ENCODE assay signal across 9 mouse cellular contexts in genomic region chr15:93592596-93592995, GRCm38 (mm10). TPM values are rescaled to one million over a fixed set of nuclear protein-coding genes. Genes with fewer than 3 reads are reported as not detected.
DNase-seq lines count a peak whose midpoint lies in the region; ATAC-seq and TF ChIP-seq lines count a peak whose summit lies in the region.
"Had no signal": no experiment of that assay in that cellular context is flagged by ENCODE, and none has a peak within 500 bp of the region (broad histone marks: within the 10 kb centered on the region; RNA-seq: fewer than 3 reads in every experiment).

No protein-coding gene starts in this region.

- H3K4me2 ChIP-seq in heart, embryonic 11.5 days, result peak overlapping the region; percentile 73
- H3K4me2 ChIP-seq in hindbrain, embryonic 15.5 days, result peak overlapping the region; percentile 89; the same call in 1 of the 2 replicates
- peak overlapping the region; percentile 10; the same call in 1 of the 2 replicates for H3K4me2 ChIP-seq in liver, embryonic 16.5 days (ENCODE audit: low read depth, low read length)

- no peak for TF ChIP-seq CTCF in layer of hippocampus, adult 2 months (conservative IDR thresholded peaks at IDR 0.05)

- H3K4me1 ChIP-seq in heart, embryonic 11.5 days (ENCODE audit: control insufficient read depth, insufficient read depth, low read length), result peaks cover 43% of the 10 kb centered on the region
- peaks cover 45% of the 10 kb centered on the region for H3K4me1 ChIP-seq in hindbrain, embryonic 15.5 days (replicated peaks)
- H3K4me1 ChIP-seq in liver, embryonic 16.5 days (ENCODE audit: control insufficient read depth, low read depth, low read length), result peaks cover 36% of the 10 kb centered on the region

- ATAC-seq in heart, embryonic 11.5 days (replicated peaks; ENCODE audit: insufficient number of reproducible peaks, low FRiP score, low TSS enrichment), result no peak
- ATAC-seq in hindbrain, embryonic 15.5 days (ENCODE audit: low FRiP score, low read depth), result no peak
- no peak for ATAC-seq in liver, embryonic 16.5 days (ENCODE audit: low read depth)
- ATAC-seq: inflammation-experienced regulatory T-cells, adult 6 months had no signal

- DNase-seq in heart, postnatal 25 days (ENCODE audit: low spot score), result no peak
- DNase-seq in layer of hippocampus, adult 2 months (ENCODE audit: low spot score in 2 of 2), result no peak
- no peak for DNase-seq in layer of hippocampus, adult 9-10 months (ENCODE audit: low spot score)
- DNase-seq in cerebellum, adult 9-11 months, result no peak
- DNase-seq in spleen, adult 18-20 months, result no peak

- no peaks in the 10 kb centered on the region for H3K9me3 ChIP-seq in heart, embryonic 11.5 days (replicated peaks; ENCODE audit: control insufficient read depth, low read length)
- H3K9me3 ChIP-seq in hindbrain, embryonic 15.5 days, result no peaks in the 10 kb centered on the region
- H3K9me3 ChIP-seq in liver, embryonic 16.5 days (replicated peaks; ENCODE audit: control insufficient read depth, low read length), result no peaks in the 10 kb centered on the region

- H3K4me3 ChIP-seq in heart, embryonic 11.5 days (ENCODE audit: low read depth, low read length), result 0 out of 2 replicates have a peak overlapping the region, but pooled peaks have one; percentile 34
- peak overlapping the region; percentile 71 for H3K4me3 ChIP-seq in layer of hippocampus, adult 2 months
- H3K4me3 ChIP-seq in hindbrain, embryonic 15.5 days, result no peak overlapping the region
- H3K4me3 ChIP-seq in liver, embryonic 16.5 days (ENCODE audit: low read depth, low read length), result no peak overlapping the region

- peak overlapping the region; percentile 31; the same call in 1 of the 2 replicates for H3K27ac ChIP-seq in heart, embryonic 11.5 days (ENCODE audit: low read depth, low read length)
- peak overlapping the region; percentile 97; the same call in 1 of the 2 replicates for H3K27ac ChIP-seq in layer of hippocampus, adult 2 months
- H3K27ac ChIP-seq in hindbrain, embryonic 15.5 days (replicated peaks), result no peak overlapping the region
- no peak overlapping the region for H3K27ac ChIP-seq in liver, embryonic 16.5 days (ENCODE audit: low read length)

- WGBS in heart, embryonic 11.5 days (ENCODE audit: insufficient replicate concordance), result 31% methylated on average over 3 of the region's 3 CpGs
- WGBS in hindbrain, embryonic 15.5 days, result 84% methylated on average over 3 of the region's 3 CpGs
- 26% methylated on average over 3 of the region's 3 CpGs for WGBS in liver, embryonic 16.5 days (ENCODE audit: insufficient replicate concordance)

- intact Hi-C loops in heart, postnatal 25 days (cut with DNase I), result loop anchor here (10.0 kb wide), 1 partner anchor 232 kb away; no protein-coding TSS in a partner anchor

- no peak overlapping the region for H3K9ac ChIP-seq in heart, embryonic 11.5 days (ENCODE audit: low read depth, low read length)
- no peak overlapping the region for H3K9ac ChIP-seq in hindbrain, embryonic 15.5 days
- no peak overlapping the region for H3K9ac ChIP-seq in liver, embryonic 16.5 days (ENCODE audit: low read depth, low read length)

- H3K36me3 ChIP-seq in heart, embryonic 11.5 days (ENCODE audit: control insufficient read depth, insufficient read depth, low read length), result no peaks in the 10 kb centered on the region
- no peaks in the 10 kb centered on the region for H3K36me3 ChIP-seq in hindbrain, embryonic 15.5 days
- no peaks in the 10 kb centered on the region for H3K36me3 ChIP-seq in liver, embryonic 16.5 days (ENCODE audit: control insufficient read depth, insufficient read depth)

- no peaks in the 10 kb centered on the region for H3K27me3 ChIP-seq in heart, embryonic 11.5 days (ENCODE audit: control insufficient read depth, insufficient read depth, low read length)
- no peaks in the 10 kb centered on the region for H3K27me3 ChIP-seq in hindbrain, embryonic 15.5 days
- H3K27me3 ChIP-seq in liver, embryonic 16.5 days (ENCODE audit: control insufficient read depth, insufficient read depth, low read depth, low read length), result no peaks in the 10 kb centered on the region

RNA-seq across cellular contexts. Expression of gene Prickle1, which starts 3.1 kb away (rescaled TPM):
- polyA plus RNA-seq in heart, embryonic 11.5 days (2014; fragmentation: Nextera tagmentation; extraction: Ambion mirVana), result 29.5 and 37.3 TPM in 2 replicates
- 10 to 100 TPM; 16.8 to 18.9 TPM for total RNA-seq in heart, postnatal 25 days (2021)
- 10 to 100 TPM; 67.4 to 69.2 TPM for total RNA-seq in layer of hippocampus, adult 2 months (2021)
- 19.2 and 21.1 TPM in 2 replicates for polyA plus RNA-seq in hindbrain, embryonic 15.5 days (2015; fragmentation: Nextera tagmentation; extraction: Ambion mirVana)
- polyA plus RNA-seq in liver, embryonic 16.5 days (2015; fragmentation: Nextera tagmentation; extraction: Ambion mirVana), result 2.6 and 2.9 TPM in 2 replicates

Comparison
In these comparisons a context has a peak if more than half of its experiments do, and no peak if none do; other contexts are left out.
1. H3K27ac ChIP-seq: peak in heart, embryonic 11.5 days (single experiment) and layer of hippocampus, adult 2 months (single experiment); none in hindbrain, embryonic 15.5 days (single experiment) and liver, embryonic 16.5 days (single experiment).
2. H3K4me2 ChIP-seq: peak in every context shown above with its lines; median percentile 89 in hindbrain, embryonic 15.5 days; 73 in heart, embryonic 11.5 days; 10 in liver, embryonic 16.5 days.
3. H3K4me3 ChIP-seq: peak in heart, embryonic 11.5 days (single experiment) and layer of hippocampus, adult 2 months (single experiment); none in hindbrain, embryonic 15.5 days (single experiment) and liver, embryonic 16.5 days (single experiment).